Mouse (Mus musculus) embryonic fibroblast, embryonic 13.5 days (primary cell): ENCODE measurements around the gene Egln1.

ENCODE experiments used
- CTCF ChIP-seq: IDR thresholded peaks from 2 replicates; pipeline ENCODE4 v1.5.1; 2011; ENCODE audit warnings: mild to moderate bottlenecking, control low read depth, low read length, moderate library complexity, borderline replicate concordance; ENCODE audit not compliant: insufficient read depth
- POLR2A ChIP-seq: IDR thresholded peaks from 2 replicates; pipeline ENCODE4 v1.6.1; 2011; ENCODE audit warnings: low read depth, mild to moderate bottlenecking, control low read depth, low read length, moderate library complexity

- TF ChIP-seq CTCF (no peak), POLR2A (no peak)
These were observed 79.4 kb downstream of the Egln1 start for GRCm38 (mm10) chr8:124869708-124870107.
